Mouse (Mus musculus): ENCODE measurements around the gene Pik3c2b. TPM values are rescaled to one million over a fixed set of nuclear protein-coding genes. Genes with fewer than 3 reads are reported as not detected.
A peak's percentile ranks its signal among the peaks of the same experiment; 100 is the strongest.
"Not testable (repeated sequence)": the region's sequence is repeated elsewhere in the genome, so short reads cannot be mapped to it uniquely, and the experiment has no call there.

Pik3c2b gene
- polyA plus RNA-seq, 1 experiment from 2014 or later: 2.6 TPM

GRCm38 (mm10) chr1:133032981-133033315, 12.5 kb upstream of the Pik3c2b start:
- DNase-seq (ENCODE audit: low spot score): no peak

GRCm38 (mm10) chr1:133033316-133034090, 12.0 kb upstream of the Pik3c2b start:
- peak; percentile 87 for DNase-seq (ENCODE audit: low spot score)

GRCm38 (mm10) chr1:133034091-133034460, 11.4 kb upstream of the Pik3c2b start:
- DNase-seq (ENCODE audit: low spot score): no peak

- DNase-seq (ENCODE audit: low spot score): not testable (repeated sequence)
These were observed 10.8 kb upstream of the Pik3c2b start for GRCm38 (mm10) chr1:133034682-133035081.

GRCm38 (mm10) chr1:133039505-133039949, 5.9 kb upstream of the Pik3c2b start:
- DNase-seq (ENCODE audit: low spot score): peak; percentile 86

GRCm38 (mm10) chr1:133045861-133046440, 484 bp downstream of the Pik3c2b start:
- DNase-seq (ENCODE audit: low spot score): peak; percentile 75

GRCm38 (mm10) chr1:133046441-133046931, 1.0 kb downstream of the Pik3c2b start:
- DNase-seq (ENCODE audit: low spot score): peak; percentile 60

- DNase-seq (ENCODE audit: low spot score): no peak
These were observed 2.1 kb downstream of the Pik3c2b start for GRCm38 (mm10) chr1:133047575-133047974.

GRCm38 (mm10) chr1:133048690-133049089, 3.2 kb downstream of the Pik3c2b start:
- DNase-seq (ENCODE audit: low spot score): no peak

- DNase-seq (ENCODE audit: low spot score): no peak
These were observed 4.5 kb downstream of the Pik3c2b start for GRCm38 (mm10) chr1:133050001-133050431.

- DNase-seq (ENCODE audit: low spot score): no peak
These were observed 6.4 kb downstream of the Pik3c2b start for GRCm38 (mm10) chr1:133051829-133052228.

- no peak for DNase-seq (ENCODE audit: low spot score)
These were observed 7.6 kb downstream of the Pik3c2b start for GRCm38 (mm10) chr1:133053034-133053433.

- no peak for DNase-seq (ENCODE audit: low spot score)
These were observed 8.9 kb downstream of the Pik3c2b start for GRCm38 (mm10) chr1:133054326-133054725.

GRCm38 (mm10) chr1:133057345-133058034, 12.0 kb downstream of the Pik3c2b start:
- DNase-seq (ENCODE audit: low spot score): no peak

GRCm38 (mm10) chr1:133059592-133059991, 14.1 kb downstream of the Pik3c2b start:
- DNase-seq (ENCODE audit: low spot score): no peak

- no peak for DNase-seq (ENCODE audit: low spot score)
These were observed 15.2 kb downstream of the Pik3c2b start for GRCm38 (mm10) chr1:133060681-133061080.

GRCm38 (mm10) chr1:133063164-133063563, 17.7 kb downstream of the Pik3c2b start:
- DNase-seq (ENCODE audit: low spot score): no peak

GRCm38 (mm10) chr1:133068268-133068667, 22.8 kb downstream of the Pik3c2b start:
- DNase-seq (ENCODE audit: low spot score): no peak

- no peak for DNase-seq (ENCODE audit: low spot score)
These were observed 23.3 kb downstream of the Pik3c2b start for GRCm38 (mm10) chr1:133068669-133069274.

- DNase-seq (ENCODE audit: low spot score): no peak
These were observed 24.0 kb downstream of the Pik3c2b start for GRCm38 (mm10) chr1:133069275-133070120.

GRCm38 (mm10) chr1:133070157-133070556, 24.7 kb downstream of the Pik3c2b start:
- DNase-seq (ENCODE audit: low spot score): no peak

Data from thymus, postnatal 0 days (tissue).